Mouse (Mus musculus) intestine, embryonic 14.5 days (tissue): Measurements from ENCODE around the gene Rerg. TPM values are rescaled to one million over a fixed set of nuclear protein-coding genes. Genes with fewer than 3 reads are reported as not detected.

Source experiments
- ATAC-seq: fragments of 200-750 bp; cut with Nextera tagmentation; replicated peaks from 2 replicates; pipeline ENCODE4 v1.8.0; 2017; ENCODE audit warnings: low read depth, moderate number of reproducible peaks, moderate TSS enrichment, moderate library complexity; ENCODE audit not compliant: low FRiP score, low TSS enrichment
- DNase-seq: peaks from one replicate; pipeline ENCODE4 v3.0.0-alpha.2; 2018; ENCODE audit warnings: low spot score
- H3K27ac ChIP-seq: fragments of 300-500 bp; sonication (generic); 2 replicates; pipeline ENCODE4 v1.5.1; 2014; ENCODE audit warnings: low read depth, mild to moderate bottlenecking, control low read depth
- H3K27me3 ChIP-seq: fragments of 300-500 bp; sonication (generic); replicated peaks from 2 replicates; pipeline ENCODE4 v1.6.1; 2014; ENCODE audit warnings: low read length, control low read depth; ENCODE audit not compliant: control insufficient read depth, insufficient read depth
- H3K36me3 ChIP-seq: fragments of 300-500 bp; sonication (generic); 2 replicates; pipeline ENCODE4 v1.6.1; 2014; ENCODE audit warnings: low read length, control low read depth; ENCODE audit not compliant: control insufficient read depth, insufficient read depth
- H3K4me1 ChIP-seq: fragments of 300-500 bp; sonication (generic); replicated peaks from 2 replicates; pipeline ENCODE4 v1.6.1; 2014; ENCODE audit warnings: low read length, control low read depth, mixed read lengths; ENCODE audit not compliant: control insufficient read depth, insufficient read depth
- H3K4me2 ChIP-seq: fragments of 300-500 bp; sonication (generic); 2 replicates; pipeline ENCODE4 v1.6.1; 2014; ENCODE audit warnings: low read length
- H3K4me3 ChIP-seq: fragments of 300-500 bp; sonication (generic); 2 replicates; pipeline ENCODE4 v1.5.1; 2014; ENCODE audit warnings: low read depth, low read length, control low read depth, mixed read lengths
- H3K9ac ChIP-seq: fragments of 300-500 bp; sonication (generic); 2 replicates; pipeline ENCODE4 v1.6.1; 2014; ENCODE audit warnings: mild to moderate bottlenecking, low read length
- H3K9me3 ChIP-seq: fragments of 300-500 bp; sonication (generic); 2 replicates; pipeline ENCODE4 v1.6.1; 2016; ENCODE audit warnings: low read length, control low read depth; ENCODE audit not compliant: control insufficient read depth
- whole genome bisulfite sequencing: fragments of 180-500 bp; shearing (Covaris S2); extraction: QIAGEN DNeasy Blood & Tissue Kit; methylation state at CpG from one replicate; pipeline ENCODE4 v1.1.7; 2014; 5-methylcytosine and 5-hydroxymethylcytosine counted together
- polyA plus RNA-seq: library from polyadenylated mRNA; unstranded; fragments of >200 nt; fragmentation: Nextera tagmentation; extraction: Ambion mirVana; gene quantifications from 2 replicates; pipeline ENCODE4 v1.2.1, GENCODE M21; 2014

Rerg gene
- polyA plus RNA-seq, 1 experiment from 2014 or later = 25.3 TPM

DNA sequence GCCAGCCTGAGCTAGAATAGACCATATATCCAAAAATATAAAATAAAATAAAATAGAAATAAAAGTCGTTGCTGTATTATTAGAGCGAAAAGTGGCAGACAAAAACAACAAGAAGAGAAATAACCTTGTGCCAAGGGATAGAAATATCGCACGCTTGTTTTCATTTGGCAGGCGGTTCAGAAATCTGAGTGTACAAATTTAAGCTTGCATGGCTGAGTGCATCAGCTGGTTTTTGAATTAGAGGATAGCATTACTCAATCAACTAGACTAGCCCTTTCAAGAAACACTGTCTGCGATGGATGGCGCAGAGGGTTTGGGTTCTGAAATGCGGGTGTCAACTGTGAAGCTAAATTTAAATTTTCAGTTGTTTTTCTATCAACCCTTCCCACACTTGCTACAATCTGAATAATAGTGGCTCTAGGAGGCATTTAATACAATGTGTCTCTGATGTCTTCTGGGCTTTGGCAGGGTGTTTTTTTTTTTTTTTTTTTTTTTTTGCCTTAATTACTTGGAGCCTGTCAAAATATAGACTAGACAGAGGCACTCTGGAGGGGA, 10.8 kb downstream of the Rerg start:
- no peak overlapping the region for H3K4me2 ChIP-seq
- no peak overlapping the region for H3K9ac ChIP-seq
- H3K4me1 ChIP-seq = peaks cover 25% of the 10 kb centered on the region
- H3K27me3 ChIP-seq = no peaks in the 10 kb centered on the region
- no peak overlapping the region for H3K27ac ChIP-seq
- 89% methylated on average over 8 of the region's 8 CpGs for WGBS
- no peaks in the 10 kb centered on the region for H3K9me3 ChIP-seq
- no peak overlapping the region for H3K4me3 ChIP-seq
- H3K36me3 ChIP-seq = peaks cover 9% of the 10 kb centered on the region
- ATAC-seq = no peak
- DNase-seq = no peak

DNA sequence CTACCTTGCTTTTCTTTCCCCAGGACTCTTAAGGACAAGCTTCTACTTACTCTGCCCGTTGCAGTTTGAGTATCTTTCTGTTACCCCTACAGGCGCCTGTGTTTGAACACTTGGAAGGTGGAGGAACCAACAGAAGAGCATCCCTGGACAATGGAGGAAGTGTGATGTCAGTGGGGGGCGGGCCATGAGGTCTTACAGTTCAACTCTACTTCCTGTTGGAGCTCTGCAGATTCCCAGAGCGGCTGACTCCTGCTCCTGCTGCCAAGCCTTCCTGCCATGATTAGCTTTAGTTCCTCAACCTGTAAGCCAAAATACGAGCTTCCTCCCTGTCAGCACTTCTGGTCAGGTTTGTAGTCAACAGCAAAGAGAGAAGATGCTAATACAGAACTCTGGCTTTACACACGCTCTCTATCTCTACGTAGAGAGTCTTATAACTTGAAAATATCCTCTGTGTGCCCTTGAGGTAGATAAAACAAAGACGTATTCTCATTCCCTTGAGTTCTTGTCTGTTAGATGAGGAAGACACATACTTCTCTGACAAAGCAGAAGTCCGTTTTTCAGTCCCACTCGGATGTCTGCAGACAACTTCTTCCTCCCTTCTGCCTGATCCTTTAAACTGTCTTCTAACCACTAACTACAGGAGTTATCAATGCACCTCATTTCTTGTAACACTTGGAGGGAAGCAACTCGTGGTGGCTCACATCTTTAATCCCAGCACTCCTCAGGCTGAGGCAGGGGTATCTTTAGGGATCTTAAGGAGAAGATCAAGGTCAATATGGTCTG, 13.7 kb downstream of the Rerg start:
- Histone ChIP-seq H3K9me3 (no peaks in the 10 kb centered on the region), H3K4me1 (peaks cover 23% of the 10 kb centered on the region), H3K27me3 (no peaks in the 10 kb centered on the region), H3K27ac (no peak overlapping the region), H3K4me2 (no peak overlapping the region), H3K36me3 (peaks cover 3% of the 10 kb centered on the region; the same call in 1 of the 2 replicates), H3K9ac (no peak overlapping the region), H3K4me3 (no peak overlapping the region)
- DNase-seq = no peak
- ATAC-seq = no peak
- WGBS = 75% methylated on average over 11 of the region's 11 CpGs

DNA sequence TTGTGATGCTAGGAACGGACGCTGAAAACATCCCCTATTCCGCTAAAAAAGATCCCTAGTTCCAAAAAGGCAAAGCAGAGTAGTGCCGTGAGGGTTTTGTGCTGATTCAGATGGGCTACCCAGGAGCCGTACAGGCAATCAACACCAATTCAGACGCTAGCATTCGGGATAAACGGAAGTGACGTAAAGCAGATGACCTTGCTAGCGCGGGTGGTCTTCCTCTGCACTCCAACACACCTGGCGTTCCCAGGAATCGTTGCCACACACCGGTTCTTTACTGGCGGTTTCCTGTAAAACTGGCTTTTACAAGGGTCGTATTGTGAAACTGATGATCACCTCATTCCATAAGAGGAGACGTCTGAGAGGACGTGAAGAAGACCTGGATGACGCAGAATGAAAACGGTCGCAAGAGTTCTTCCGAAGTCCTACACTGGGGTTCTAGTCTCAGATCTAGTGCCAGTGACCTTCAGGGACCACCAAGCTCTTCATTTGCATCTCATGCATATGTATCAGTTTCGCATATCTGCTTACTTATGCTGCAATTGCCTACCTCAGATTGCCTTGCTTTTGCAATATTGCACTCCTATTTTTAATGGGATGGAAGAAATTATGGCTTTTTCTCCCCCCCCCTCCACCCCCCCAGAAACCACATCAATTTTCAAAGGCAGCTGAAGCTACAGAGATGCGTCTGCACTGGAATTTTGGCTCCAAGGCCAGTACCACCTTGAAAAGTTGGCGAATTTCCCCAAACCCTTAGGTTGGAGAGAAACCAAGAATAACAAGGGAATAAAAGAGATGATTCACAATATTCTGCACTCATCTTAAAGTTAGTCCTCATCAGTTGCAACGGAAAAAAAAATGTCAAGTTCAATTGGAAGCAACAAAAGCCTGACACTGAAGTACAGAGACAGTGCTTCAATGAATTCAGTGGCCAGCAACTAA, 14.8 kb downstream of the Rerg start:
- no peak for DNase-seq
- 52% methylated on average over 26 of the region's 26 CpGs for WGBS

DNA sequence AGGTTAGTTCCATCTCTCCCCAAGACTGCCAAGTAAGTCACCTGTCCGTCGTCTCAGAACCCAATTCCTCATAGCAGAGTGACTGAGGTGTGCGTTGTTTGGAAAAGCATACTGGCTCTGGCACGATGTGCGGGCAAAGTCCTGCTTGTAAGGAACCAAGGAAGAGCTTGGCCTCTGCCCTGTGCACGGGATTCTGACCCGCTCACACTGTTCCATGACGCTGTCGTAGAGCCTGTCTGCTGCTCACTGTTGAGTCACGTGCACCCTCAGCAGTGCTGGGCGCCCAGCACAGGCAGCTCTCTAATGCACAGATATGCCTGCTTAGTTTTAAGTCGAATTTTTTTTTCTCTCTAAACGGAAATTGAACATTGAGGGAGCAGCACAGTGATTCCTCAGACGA, 17.3 kb downstream of the Rerg start:
- 68% methylated on average over 14 of the region's 14 CpGs for WGBS
- DNase-seq (no peak), ATAC-seq (no peak)

More for the DNA sequence above, 14.8 kb downstream of the Rerg start:
- H3K9me3 ChIP-seq = no peaks in the 10 kb centered on the region
- no peaks in the 10 kb centered on the region for H3K36me3 ChIP-seq
- H3K4me3 ChIP-seq = no peak overlapping the region
- peaks cover 21% of the 10 kb centered on the region for H3K4me1 ChIP-seq
- no peak overlapping the region for H3K9ac ChIP-seq
- no peak overlapping the region for H3K27ac ChIP-seq
- H3K27me3 ChIP-seq = no peaks in the 10 kb centered on the region
- peak overlapping the region; percentile 28 for H3K4me2 ChIP-seq
- no peak for ATAC-seq

DNA sequence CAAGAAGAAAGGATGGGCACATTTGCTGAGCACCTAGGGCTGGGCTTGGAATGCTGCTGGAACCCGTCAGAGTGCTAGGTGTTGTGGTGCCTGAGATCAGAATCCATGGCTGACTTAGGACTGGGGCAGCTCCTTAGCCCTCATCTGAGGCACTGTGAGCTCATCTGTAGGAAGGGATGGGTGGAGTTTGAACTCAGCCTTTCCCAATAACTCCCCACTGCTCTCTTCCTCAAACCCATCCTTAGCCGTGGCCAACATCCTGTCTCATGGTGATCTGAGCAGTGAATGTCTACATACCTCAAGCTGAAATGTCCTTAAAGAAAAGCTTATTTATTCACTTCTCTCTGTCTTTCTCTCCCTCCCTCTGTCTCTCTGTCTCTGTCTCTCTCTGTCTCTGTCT, 19.3 kb downstream of the Rerg start:
- no peak for ATAC-seq

More for the DNA sequence above, 17.3 kb downstream of the Rerg start:
- Histone ChIP-seq H3K4me1 (peaks cover 21% of the 10 kb centered on the region), H3K9me3 (no peaks in the 10 kb centered on the region), H3K4me2 (no peak overlapping the region), H3K27me3 (no peaks in the 10 kb centered on the region), H3K27ac (no peak overlapping the region), H3K9ac (no peak overlapping the region), H3K4me3 (no peak overlapping the region), H3K36me3 (no peaks in the 10 kb centered on the region)

DNA sequence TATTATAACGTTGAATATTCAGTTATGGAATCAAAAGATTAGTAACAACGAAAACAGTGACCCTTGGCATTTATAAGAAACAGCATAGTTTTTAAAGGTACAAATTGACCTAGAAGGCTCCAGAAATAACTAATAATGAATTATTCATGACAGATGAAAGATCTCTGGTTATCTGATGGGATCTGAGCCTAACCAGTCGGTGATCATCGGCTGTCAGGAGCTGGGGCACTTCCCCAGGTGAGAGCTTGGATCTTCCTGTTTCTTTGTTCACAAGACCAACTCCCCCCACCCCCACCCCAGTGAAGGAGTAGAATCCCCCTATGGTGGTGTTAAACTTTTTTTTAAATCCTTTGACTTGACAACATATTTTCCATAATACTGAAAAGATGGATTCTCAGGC, 20.5 kb downstream of the Rerg start:
- Histone ChIP-seq H3K4me3 (no peak overlapping the region), H3K27ac (no peak overlapping the region), H3K4me2 (no peak overlapping the region), H3K9ac (no peak overlapping the region), H3K27me3 (no peaks in the 10 kb centered on the region), H3K36me3 (no peaks in the 10 kb centered on the region), H3K9me3 (no peaks in the 10 kb centered on the region), H3K4me1 (peaks cover 11% of the 10 kb centered on the region)
- DNase-seq (no peak), ATAC-seq (no peak)
- 73% methylated on average over 4 of the region's 4 CpGs for WGBS

More for the DNA sequence above, 19.3 kb downstream of the Rerg start:
- no peak overlapping the region for H3K27ac ChIP-seq
- no peak overlapping the region for H3K4me3 ChIP-seq
- H3K4me2 ChIP-seq = no peak overlapping the region
- no peaks in the 10 kb centered on the region for H3K27me3 ChIP-seq
- H3K9ac ChIP-seq = no peak overlapping the region
- H3K36me3 ChIP-seq = no peaks in the 10 kb centered on the region
- H3K9me3 ChIP-seq = no peaks in the 10 kb centered on the region
- no peak for DNase-seq
- H3K4me1 ChIP-seq = peaks cover 17% of the 10 kb centered on the region; the same call in 1 of the 2 replicates
- 85% methylated on average over 2 of the region's 2 CpGs for WGBS

DNA sequence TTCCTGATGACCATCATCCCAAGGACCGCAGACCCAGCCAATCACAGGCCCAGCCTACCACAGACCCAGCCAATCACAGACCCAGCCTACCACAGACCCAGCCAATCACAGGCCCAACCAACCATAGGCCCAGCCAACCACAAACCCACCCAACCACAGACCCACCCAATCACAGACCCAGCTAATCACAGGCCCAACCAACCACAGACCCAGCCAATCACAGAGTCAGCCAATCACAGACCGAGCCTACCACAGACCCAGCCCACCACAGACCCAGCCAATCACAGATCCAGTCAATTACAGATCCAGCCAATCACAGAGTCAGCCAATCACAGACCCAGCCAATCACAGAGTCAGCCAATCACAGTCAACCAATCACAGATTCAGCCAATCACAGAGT, 23.4 kb downstream of the Rerg start:
- H3K4me1 ChIP-seq = peaks cover 25% of the 10 kb centered on the region
- H3K36me3 ChIP-seq = no peaks in the 10 kb centered on the region
- no peaks in the 10 kb centered on the region for H3K27me3 ChIP-seq
- DNase-seq (no peak), ATAC-seq (no peak)
- H3K9me3 ChIP-seq = no peaks in the 10 kb centered on the region
- no peak overlapping the region for H3K9ac ChIP-seq
- no peak overlapping the region for H3K4me3 ChIP-seq
- H3K27ac ChIP-seq = no peak overlapping the region
- WGBS = 96% methylated on average over 2 of the region's 2 CpGs
- H3K4me2 ChIP-seq = no peak overlapping the region

DNA sequence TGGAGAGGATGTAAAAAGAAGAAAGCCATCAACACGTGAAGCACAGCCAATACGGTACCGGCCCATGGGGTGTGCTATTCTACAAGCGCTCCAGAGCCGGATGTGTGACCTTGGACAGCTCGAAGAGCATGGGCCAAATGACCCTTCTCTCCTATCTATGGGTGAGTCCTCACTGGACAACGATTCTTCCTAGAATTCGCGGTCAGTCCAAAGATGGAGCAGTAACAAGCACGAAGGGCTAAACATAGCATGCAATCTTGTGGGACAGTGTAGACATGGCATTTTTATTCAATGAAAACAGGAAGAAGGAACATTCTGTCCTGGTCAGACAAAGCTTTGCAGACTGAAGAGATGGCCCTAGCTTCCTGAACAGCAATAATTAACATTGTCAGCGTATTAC, 24.7 kb downstream of the Rerg start:
- H3K27ac ChIP-seq = peak overlapping the region; percentile 19; the same call in 1 of the 2 replicates
- whole genome bisulfite sequencing = 81% methylated on average over 11 of the region's 11 CpGs

More for the DNA sequence above, 24.7 kb downstream of the Rerg start:
- no peaks in the 10 kb centered on the region for H3K36me3 ChIP-seq
- no peaks in the 10 kb centered on the region for H3K9me3 ChIP-seq
- H3K9ac ChIP-seq = no peak overlapping the region
- no peak for ATAC-seq
- H3K4me3 ChIP-seq = no peak overlapping the region
- H3K4me2 ChIP-seq = no peak overlapping the region
- H3K4me1 ChIP-seq = peaks cover 32% of the 10 kb centered on the region
- DNase-seq = no peak
- no peaks in the 10 kb centered on the region for H3K27me3 ChIP-seq
